Mouse (Mus musculus): ENCODE measurements around the gene Tubgcp6. TPM values are rescaled to one million over a fixed set of nuclear protein-coding genes. Genes with fewer than 3 reads are reported as not detected.

The Tubgcp6 gene
- total RNA-seq, 4 experiments from 2014 or later: 26.1 to 38.9 (median 32.8) TPM

GRCm38 (mm10) chr15:89067609-89068008, 55.3 kb downstream of the Tubgcp6 start:
- DNase-seq (ENCODE audit: low spot score in 2 of 2): no peak

GRCm38 (mm10) chr15:89064891-89065290, 58.0 kb downstream of the Tubgcp6 start:
- no peak for DNase-seq (ENCODE audit: low spot score in 2 of 2)

GRCm38 (mm10) chr15:89063536-89063935, 59.4 kb downstream of the Tubgcp6 start:
- peak; percentile 88 to 89 for DNase-seq (ENCODE audit: low spot score in 2 of 2)

- DNase-seq (ENCODE audit: low spot score in 2 of 2): no peak
These were observed 59.9 kb downstream of the Tubgcp6 start for GRCm38 (mm10) chr15:89063001-89063400.

GRCm38 (mm10) chr15:89062518-89062910, 60.4 kb downstream of the Tubgcp6 start:
- DNase-seq (ENCODE audit: low spot score in 2 of 2): no peak

GRCm38 (mm10) chr15:89061761-89062517, 61.0 kb downstream of the Tubgcp6 start:
- DNase-seq (ENCODE audit: low spot score in 2 of 2): no peak

GRCm38 (mm10) chr15:89060811-89061460, 62.0 kb downstream of the Tubgcp6 start:
- DNase-seq (ENCODE audit: low spot score in 2 of 2): no peak

GRCm38 (mm10) chr15:89060032-89060681, 62.8 kb downstream of the Tubgcp6 start:
- DNase-seq (ENCODE audit: low spot score in 2 of 2): peak; percentile 17 to 29

GRCm38 (mm10) chr15:89059161-89059931, 63.6 kb downstream of the Tubgcp6 start, which contains the start of gene Panx2:
Gene Panx2 (plus strand): TSS chr15:89059734.
- peak in 1 of 2 experiments; percentile 39 for DNase-seq (ENCODE audit: low spot score in 2 of 2)

GRCm38 (mm10) chr15:89058736-89059135, 64.2 kb downstream of the Tubgcp6 start:
- DNase-seq (ENCODE audit: low spot score in 2 of 2): no peak

GRCm38 (mm10) chr15:89054666-89055065, 68.2 kb downstream of the Tubgcp6 start:
- DNase-seq (ENCODE audit: low spot score in 2 of 2): no peak

Small RNA genes within 50 kb of the gene (microRNA-seq; reads per million reads assigned to microRNA genes)
- 0.32 to 1.0 reads per million in 2 experiments for gene Mir7118

Other genes with a start within 250 kb of the Tubgcp6 start
- gene Ttll8, start 168.7 kb downstream of the Tubgcp6 start, total RNA-seq (2022): 1 to 10 TPM; 1.2 to 4.3 (median 2.7) TPM
- 100 to 1,000 TPM; 114 to 176 (median 137) TPM for gene Mlc1, start 144.1 kb downstream of the Tubgcp6 start, total RNA-seq (2022)
- under 1 TPM in 1 of 4 experiments, not detected in 3; 0.29 TPM for gene Mov10l1, start 140.2 kb downstream of the Tubgcp6 start, total RNA-seq (2022)
- 100 to 1,000 TPM; 126 to 157 (median 144) TPM for gene Panx2, start 63.4 kb downstream of the Tubgcp6 start, total RNA-seq (2022)
- 10 to 100 TPM; 20.5 to 22.3 (median 22.0) TPM for gene Trabd, start 48.0 kb downstream of the Tubgcp6 start, total RNA-seq (2022)
- 10 to 100 TPM; 22.9 to 25.4 (median 23.4) TPM for gene Selenoo, start 34.0 kb downstream of the Tubgcp6 start, total RNA-seq (2022)
- gene Hdac10, start 5.6 kb upstream of the Tubgcp6 start, total RNA-seq (2022): 10 to 100 TPM; 14.7 to 19.3 (median 15.9) TPM
- 1 to 10 TPM; 4.9 to 9.7 (median 7.0) TPM for gene Mapk12, start 17.6 kb upstream of the Tubgcp6 start, total RNA-seq (2022)
- gene Mapk11, start 26.5 kb upstream of the Tubgcp6 start, total RNA-seq (2022): 10 to 100 TPM; 21.4 to 27.4 (median 24.8) TPM
- gene Plxnb2, start 57.7 kb upstream of the Tubgcp6 start, total RNA-seq (2022): 10 to 100 TPM; 54.0 to 78.5 (median 67.5) TPM
- gene Dennd6b, start 73.4 kb upstream of the Tubgcp6 start, total RNA-seq (2022): 10 to 100 TPM; 38.9 to 52.1 (median 45.1) TPM
- gene Ppp6r2, start 88.4 kb upstream of the Tubgcp6 start, total RNA-seq (2022): 100 to 1,000 TPM; 147 to 171 (median 157) TPM
- gene Sbf1, start 192.2 kb upstream of the Tubgcp6 start, total RNA-seq (2022): 100 to 1,000 TPM; 317 to 349 (median 325) TPM
- gene Adm2, start 199.6 kb upstream of the Tubgcp6 start, total RNA-seq (2022): not detected
- not detected for gene Miox, start 211.3 kb upstream of the Tubgcp6 start, total RNA-seq (2022)
- 10 to 100 TPM; 17.7 to 25.3 (median 21.2) TPM for gene Lmf2, start 232.5 kb upstream of the Tubgcp6 start, total RNA-seq (2022)
- 100 to 1,000 TPM in 2 of 4 experiments, 10 to 100 TPM in 2; 92.2 to 107 (median 97.7) TPM for gene Ncaph2, start 232.6 kb upstream of the Tubgcp6 start, total RNA-seq (2022)

All from layer of hippocampus, adult 8-10 months (tissue).